Mouse (Mus musculus) heart, adult 18-20 months (tissue): ENCODE measurements around the gene Vwa5b1. TPM values are rescaled to one million over a fixed set of nuclear protein-coding genes. Genes with fewer than 3 reads are reported as not detected.
A peak's percentile ranks its signal among the peaks of the same experiment; 100 is the strongest.

ENCODE experiments used
- DNase-seq, 2 experiments: peaks; one replicate each; pipeline ENCODE4 v3.0.0; 2021 to 2022; ENCODE audit warnings: mixed read lengths in 1 of 2
- long read RNA-seq, 2 experiments: library from polyadenylated mRNA; stranded (forward); transcript quantifications; one replicate each; pipeline ENCODE4 v2.0.0; 2021
- total RNA-seq, 2 experiments: library from RNA; stranded (reverse); gene quantifications; 2 replicates each; pipeline ENCODE4 v1.2.3; 2021

Gene Vwa5b1
- total RNA-seq = not detected
- long read RNA-seq, experiment 1 = 0 reads
- long read RNA-seq, experiment 2 = 0 reads

- no peak for DNase-seq
These were observed at the start of gene Vwa5b1 for GRCm38 (mm10) chr4:138635428-138636145. TSS of gene Vwa5b1 (minus strand) at chr4:138635884.

GRCm38 (mm10) chr4:138682760-138683159 is 47.1 kb upstream of the Vwa5b1 start:
- no peak for DNase-seq

GRCm38 (mm10) chr4:138680124-138680523 is 44.4 kb upstream of the Vwa5b1 start:
- DNase-seq = no peak

DNA sequence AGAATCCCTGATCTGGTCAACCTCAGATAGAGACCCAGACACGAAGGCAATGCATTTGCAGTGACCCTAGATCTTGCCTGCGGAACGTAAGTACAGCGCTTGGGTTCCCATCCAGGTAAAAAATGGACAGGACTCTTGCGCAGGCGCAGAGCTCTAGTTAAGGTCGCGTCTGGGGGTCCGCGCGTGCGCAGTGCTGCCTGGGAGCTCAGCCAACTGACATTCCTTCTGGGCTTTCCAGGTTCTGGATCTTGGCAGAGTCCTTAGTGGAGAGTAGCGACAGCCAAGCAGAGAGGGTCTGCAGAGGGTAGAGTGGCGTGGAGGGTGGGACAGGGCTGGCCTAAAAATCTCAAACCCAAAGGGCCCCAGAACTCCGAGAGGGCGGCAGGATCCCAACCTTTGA is 41.9 kb upstream of the Vwa5b1 start:
- DNase-seq = no peak

GRCm38 (mm10) chr4:138676480-138676879 is 40.8 kb upstream of the Vwa5b1 start:
- peak in 1 of 2 experiments; percentile 5 for DNase-seq

DNA sequence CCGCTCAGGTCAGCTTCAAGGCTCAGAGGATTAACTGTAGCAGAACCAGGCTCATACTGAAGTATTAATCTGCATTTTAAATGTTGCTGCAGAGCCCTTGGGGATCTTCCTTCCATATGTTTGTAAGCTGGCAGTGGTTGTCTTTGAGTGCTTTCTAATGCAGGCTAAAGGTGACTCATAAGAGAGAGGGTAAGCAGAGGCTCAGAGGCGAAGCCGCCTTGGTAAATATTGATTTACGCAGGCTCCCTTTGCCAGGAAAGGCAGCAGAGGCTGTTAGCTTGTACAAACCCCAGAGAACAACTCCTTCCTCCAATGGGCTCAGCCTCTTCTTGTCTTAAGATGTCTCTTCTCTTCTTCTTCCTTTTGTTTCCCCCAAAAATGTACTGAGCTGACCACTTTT is 36.5 kb upstream of the Vwa5b1 start:
- DNase-seq = no peak

GRCm38 (mm10) chr4:138670093-138670889 is 34.6 kb upstream of the Vwa5b1 start:
- no peak for DNase-seq

DNA sequence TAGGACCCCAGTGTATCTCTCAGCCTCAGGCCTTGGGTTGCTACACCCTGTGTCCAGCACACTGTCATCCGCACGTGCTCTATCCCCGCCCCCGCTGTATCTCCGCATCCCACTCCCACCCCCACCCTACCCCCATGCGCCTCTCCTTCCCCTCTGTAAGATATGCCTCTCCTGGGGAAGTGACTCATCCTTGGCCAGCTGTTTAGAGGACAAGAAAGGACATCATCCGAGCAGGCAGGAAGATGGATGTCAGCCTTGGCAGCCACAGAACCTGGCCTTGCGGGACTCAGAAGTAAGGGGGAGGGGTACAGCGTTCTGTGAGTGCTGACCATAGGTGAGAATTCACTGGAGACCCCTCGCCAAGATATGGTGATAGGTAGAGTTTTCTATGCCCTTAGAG is 30.8 kb upstream of the Vwa5b1 start:
- no peak for DNase-seq

- no peak for DNase-seq
These were observed 24.4 kb upstream of the Vwa5b1 start for GRCm38 (mm10) chr4:138659936-138660602.

- DNase-seq = no peak
These were observed 17.4 kb upstream of the Vwa5b1 start for GRCm38 (mm10) chr4:138653056-138653455.

DNA sequence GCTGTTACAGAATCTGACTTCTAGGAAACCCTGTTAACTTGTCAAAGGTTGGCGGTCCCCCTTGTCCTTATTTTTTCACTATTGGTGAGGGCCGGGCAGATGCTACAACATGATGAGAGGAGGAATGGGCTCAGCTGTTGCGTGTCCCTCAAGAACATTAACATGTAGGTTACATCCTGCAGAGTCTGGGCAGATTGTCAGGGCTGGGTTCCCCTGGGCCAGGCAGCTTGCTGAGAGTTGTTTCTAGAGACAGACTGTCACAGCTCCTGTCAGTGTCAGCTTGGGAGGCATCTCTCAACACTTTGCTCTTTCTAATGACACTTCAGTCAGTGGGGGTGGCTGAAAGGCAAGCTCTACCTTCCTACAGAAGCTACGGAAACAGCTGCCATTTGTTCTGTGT is 16.2 kb upstream of the Vwa5b1 start:
- DNase-seq = no peak

GRCm38 (mm10) chr4:138648096-138648635 is 12.5 kb upstream of the Vwa5b1 start:
- DNase-seq = no peak

- DNase-seq = no peak
These were observed 6.6 kb upstream of the Vwa5b1 start for GRCm38 (mm10) chr4:138642272-138642671.

GRCm38 (mm10) chr4:138636146-138636511 is 445 bp upstream of the Vwa5b1 start:
- DNase-seq = no peak

DNA sequence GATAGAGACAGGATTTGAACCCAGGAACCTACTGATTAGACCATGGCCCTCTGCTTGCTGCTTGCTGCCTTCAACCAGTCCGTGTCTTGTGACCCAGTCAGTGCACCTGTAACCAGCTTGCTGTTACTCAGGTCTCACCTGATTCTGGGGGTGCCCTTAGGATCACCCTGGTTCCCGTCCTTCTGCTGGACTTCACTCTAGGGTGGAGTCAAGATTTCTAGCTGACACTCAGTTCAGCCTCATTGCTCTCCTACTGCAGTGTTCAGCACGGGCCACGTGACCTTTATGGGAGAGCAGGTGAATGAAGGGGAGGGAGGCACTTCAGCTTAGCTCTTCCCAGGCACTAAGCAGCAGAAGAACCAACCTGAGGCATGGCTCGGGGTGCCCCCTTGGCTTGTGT is 7.4 kb downstream of the Vwa5b1 start:
- no peak for DNase-seq

DNA sequence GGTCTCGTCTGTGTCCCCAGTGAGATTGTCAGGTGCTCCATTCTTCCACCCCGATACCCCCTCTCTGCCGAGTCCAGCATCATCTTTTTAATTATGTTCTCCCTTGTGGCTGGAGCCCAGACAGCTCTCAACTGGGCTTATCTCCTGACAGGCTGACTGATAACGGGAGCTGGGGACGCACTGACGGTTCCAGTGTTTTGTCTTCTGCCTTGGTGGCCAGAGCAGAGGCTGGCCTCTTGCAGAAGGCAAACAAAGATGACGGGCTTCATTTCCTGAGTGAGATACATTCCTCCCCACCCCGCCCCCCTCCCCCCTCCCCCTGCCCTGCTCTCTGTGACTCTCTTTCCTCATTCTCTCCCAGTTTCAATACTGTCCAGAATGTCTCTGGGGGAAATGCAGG is 21.2 kb downstream of the Vwa5b1 start:
- DNase-seq = no peak

- DNase-seq = no peak
These were observed 33.8 kb downstream of the Vwa5b1 start for GRCm38 (mm10) chr4:138601926-138602325.

- DNase-seq = peak in 1 of 2 experiments; percentile 15
These were observed 37.8 kb downstream of the Vwa5b1 start for GRCm38 (mm10) chr4:138597904-138598347.

GRCm38 (mm10) chr4:138596391-138597130 is 39.1 kb downstream of the Vwa5b1 start:
- no peak for DNase-seq

- DNase-seq = no peak
These were observed 50.7 kb downstream of the Vwa5b1 start for GRCm38 (mm10) chr4:138584946-138585345.

GRCm38 (mm10) chr4:138582446-138582845 is 53.2 kb downstream of the Vwa5b1 start:
- DNase-seq = no peak

- no peak for DNase-seq
These were observed 57.3 kb downstream of the Vwa5b1 start for GRCm38 (mm10) chr4:138578406-138578805.
